Mouse (Mus musculus): Measurements from ENCODE around the gene Cyp2w1.
A peak's percentile ranks its signal among the peaks of the same experiment; 100 is the strongest.

Cyp2w1 gene

DNA sequence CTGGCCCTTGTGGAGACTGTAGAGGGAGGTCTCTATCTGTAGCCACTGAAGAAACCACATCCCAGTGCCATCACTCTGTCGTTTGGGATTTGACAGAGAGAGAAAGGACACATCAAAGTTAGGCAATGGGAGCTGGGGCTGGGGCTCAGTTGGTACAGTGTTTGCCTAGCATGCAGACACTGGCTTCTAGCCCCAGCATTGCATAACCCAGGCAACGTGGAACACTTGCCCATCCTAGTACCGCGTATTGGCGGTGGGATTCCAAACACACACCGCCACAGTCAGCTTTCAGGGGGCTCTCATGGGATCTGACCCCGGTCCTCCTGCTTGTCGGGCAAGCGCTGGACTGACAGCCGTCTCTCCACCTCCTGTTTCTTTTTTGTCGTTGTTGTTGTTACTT lies 14.1 kb downstream of the Cyp2w1 start:
- DNase-seq, result no peak

DNA sequence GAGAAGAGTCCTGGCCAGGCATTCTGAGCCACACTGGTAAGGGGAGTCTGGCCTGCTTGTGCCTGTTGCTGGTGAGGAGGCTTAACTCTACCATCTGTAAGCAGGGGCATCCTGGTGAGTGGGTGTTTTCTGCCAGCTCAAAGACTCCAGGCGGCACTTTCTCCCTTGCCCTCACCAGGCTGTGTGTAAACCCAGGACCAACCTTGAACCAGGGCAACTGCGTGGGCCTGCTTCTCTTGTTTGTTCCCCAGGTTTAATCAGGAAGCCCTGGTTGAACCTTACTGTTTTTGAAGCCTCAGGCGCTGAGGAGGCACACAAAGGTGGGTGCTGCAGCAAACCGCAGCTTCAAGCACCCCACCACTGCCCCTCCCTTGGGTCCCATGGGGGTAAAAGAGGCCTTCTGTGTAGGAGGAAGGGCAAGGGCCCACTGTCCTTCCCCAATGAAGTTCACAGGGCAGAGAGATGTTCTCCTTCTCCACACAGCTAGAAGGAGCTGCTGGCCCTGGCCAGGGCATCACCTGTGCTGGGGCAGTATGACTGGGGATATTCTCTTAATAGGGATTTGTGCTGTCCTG lies 15.6 kb downstream of the Cyp2w1 start:
- no peak for DNase-seq

DNA sequence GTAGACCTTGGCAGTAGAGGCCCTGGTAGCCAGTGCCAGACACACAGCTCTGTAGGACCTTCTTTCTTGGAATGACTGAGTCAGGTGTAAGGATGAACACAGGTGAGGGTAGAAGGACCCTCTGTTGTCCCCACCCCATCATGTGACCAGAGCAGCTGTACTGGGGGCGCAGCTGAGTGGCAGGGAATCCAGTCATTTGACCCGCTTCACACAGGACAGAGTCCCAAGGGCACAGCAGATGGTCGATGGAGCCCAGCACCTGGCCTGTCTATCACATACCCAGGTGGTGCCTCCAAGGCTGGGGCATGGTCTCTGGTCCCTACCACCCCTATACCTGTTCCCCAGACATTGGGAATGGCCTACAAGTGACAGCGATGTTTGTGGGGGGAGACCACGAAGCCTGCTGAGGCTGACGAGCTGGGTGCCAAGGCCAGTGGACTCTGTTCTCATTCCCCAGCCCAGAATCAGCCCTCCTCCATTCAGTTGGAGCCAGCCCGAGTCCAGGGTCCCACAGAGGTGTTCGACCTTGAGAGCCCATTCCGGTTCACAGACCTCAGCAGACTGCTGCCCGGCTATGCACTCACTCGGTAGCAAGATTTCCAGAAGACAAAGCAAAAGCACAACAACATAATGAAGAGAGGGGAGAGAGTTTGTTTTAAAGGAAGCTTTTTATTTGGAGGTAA lies 16.4 kb downstream of the Cyp2w1 start:
- DNase-seq, result no peak

DNA sequence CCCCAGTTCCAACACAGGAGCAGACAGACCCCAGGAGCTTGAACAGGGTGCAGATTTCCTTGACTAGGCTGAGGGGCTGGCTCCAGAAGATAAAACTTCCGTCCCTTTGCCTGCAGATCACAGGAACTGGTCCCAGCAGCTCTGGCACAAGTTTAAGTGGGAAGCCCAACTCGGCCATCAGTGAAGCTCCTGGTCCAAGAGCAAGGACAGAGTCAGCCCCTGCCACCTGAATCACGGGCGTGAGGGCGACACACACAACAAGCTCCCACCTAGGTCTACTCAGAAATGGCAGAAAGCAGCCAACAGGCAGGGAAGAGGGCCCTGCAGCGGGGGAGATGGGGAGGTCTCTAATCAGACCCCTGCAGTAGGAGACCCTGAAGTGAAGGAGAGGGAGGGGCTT lies 17.9 kb downstream of the Cyp2w1 start:
- no peak for DNase-seq

DNA sequence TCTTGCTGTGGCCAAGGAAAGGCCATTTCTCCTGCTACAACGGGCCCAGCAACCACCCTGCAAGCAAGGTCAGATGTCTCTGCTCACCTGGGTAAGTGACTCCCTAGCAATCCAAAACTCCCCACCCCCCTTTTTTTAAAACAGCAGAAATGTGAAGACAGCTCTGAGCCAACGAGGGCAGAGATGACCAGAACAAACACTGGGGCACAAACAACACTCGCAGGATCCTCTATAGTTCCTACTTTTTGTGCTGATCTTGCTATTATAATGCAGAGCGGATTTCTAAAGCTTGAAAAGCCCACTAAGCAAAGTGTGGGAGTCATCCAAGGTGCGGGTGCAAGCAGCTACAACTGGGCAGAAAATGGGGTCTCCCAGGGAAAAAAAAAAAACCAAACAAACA lies 18.7 kb downstream of the Cyp2w1 start:
- DNase-seq, result no peak

DNA sequence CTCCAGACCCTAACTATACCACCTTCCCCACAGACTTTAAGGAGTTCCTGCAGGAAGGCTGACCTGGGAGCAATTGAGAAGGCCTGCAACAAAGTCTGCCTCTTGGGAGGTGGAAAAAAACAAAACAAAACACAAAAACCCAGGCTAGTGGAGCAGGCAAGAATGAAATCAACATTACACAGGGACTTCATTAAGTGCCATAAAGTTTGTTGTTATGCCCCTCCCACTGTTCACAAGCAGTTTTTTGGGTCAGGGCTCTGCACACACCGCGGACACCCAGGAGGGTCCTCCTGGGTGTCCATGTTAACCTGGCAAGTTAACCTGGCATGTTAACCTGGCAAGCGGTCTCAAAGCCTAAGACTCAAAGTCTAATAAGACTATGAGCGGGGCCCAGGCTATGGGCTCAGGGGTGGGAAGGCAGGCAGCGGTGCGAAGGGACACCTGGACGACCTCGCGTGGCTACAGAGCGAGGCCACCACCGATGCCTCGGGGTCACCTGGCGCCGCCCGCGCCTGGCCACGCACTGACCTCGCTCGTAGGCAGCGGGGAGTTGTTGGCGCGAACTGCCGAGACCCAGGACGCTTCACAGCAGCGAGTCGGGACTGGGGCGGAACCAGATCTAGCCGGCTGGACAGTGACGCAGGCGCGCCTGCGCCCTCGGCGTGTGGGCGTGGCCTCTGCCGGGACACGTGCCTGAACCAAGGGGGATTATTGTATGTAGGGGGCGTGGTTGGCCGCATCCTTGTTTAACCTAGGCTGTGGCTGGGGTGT lies 19.4 kb downstream of the Cyp2w1 start:
- DNase-seq, result peak; percentile 90

DNA sequence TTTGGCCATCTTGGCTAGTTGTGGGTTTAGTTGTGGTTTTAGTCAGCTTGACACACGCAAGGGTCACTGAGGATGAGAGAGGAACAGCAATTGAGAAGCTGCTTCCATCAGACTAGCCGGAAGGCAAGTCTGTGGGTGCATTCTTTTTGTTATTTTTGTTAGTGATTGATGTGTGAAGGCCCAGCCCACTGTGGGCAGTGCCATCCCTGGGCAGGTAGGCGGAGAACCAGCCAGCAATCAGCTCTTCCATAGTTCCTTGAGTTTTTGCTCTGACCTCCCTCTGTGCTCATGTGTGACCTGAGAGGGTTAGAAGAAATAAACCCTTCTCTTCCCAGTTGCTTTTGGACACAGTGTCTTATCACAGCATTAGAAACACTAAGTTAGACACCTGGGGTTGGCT lies 20.7 kb downstream of the Cyp2w1 start:
- DNase-seq, result no peak

DNA sequence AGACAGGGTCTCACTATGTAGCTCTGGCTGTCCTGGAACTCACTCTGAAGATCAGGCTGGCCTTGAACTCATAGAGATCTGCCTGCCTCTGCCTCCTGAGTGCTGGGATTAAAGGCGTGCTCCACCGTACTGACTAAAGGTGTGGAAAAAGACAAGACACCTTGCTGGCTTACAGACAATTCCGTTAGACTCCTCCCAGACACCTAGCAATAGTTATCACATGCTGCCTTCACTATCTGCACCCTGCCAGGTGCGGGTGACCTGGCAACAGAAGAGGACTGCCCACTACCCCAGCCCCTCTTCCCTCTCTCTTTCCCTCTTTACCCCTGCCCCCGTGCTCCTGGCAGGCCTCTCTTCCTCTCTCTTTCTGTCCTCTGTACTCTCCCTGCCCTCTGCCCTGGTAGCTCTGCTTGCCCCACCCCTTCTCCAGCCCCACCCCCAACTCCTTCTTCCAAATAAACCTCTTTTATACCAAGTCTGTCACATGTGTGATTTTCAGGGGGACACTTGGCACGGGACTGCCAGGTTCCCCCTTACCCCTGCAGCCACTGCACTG lies 21.6 kb downstream of the Cyp2w1 start:
- DNase-seq, result no peak

DNA sequence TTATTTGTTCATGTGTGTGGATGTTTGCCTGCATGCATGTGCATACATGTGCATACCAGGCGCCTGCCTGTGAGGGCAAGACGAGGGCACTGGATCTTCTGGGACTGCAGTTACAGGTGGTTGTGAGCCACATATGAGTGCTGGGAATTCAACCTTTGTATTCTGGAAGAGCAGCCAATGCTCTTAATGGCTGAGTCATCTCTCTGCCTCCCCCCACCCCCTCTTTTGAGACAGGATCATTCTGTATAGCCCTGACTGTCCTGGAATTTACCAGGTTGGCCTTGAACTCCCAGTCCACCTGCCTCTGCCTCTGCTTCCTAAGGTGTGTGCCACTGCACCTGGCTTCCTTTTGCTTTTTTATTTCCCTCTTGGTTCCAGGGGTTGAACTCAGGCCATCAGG lies 22.4 kb downstream of the Cyp2w1 start:
- no peak for DNase-seq

DNA sequence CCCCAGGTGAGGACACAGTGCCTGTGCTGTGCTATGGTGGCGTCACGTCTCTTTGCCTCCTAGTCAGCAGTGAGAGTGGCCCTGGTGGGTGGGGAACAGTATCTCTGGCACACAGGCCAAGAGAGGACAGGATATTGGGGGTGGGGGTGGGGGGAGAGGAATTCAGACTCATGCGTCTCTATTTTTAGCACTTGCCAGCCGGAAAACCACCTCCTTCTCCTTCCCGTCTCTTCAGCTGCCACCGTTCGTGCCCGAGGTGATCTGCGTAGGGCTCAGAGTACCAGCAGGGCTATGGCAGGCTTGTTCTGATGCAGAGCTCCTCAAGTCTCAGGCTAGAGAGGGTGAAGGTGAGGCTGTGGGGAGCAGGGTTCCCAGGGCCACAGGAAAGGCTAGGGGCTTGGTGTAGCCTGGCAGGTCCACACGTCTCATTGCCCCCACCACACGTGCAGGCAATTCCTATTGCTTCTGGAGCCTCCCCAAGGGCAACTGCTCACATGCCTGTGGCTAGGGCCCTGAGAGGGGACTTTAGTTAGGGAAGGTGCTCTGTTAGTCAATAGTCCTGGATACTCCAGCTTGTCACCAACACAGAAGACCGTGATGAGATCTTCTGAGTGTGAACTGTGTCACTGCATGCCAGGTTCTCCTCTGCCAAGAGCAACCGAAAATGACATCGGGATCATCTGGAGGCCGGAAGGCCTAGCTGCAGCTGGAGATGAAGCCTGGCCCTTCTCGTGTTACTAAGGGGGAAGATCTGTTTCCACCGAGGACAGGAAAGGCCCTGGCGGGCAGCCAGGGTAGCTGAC lies 25.3 kb downstream of the Cyp2w1 start, which contains the start of gene Gpr146:
Gene Gpr146, plus strand, starts transcription at position 230 of the 803 bp plus-strand sequence.
- DNase-seq, result peak; percentile 60

DNA sequence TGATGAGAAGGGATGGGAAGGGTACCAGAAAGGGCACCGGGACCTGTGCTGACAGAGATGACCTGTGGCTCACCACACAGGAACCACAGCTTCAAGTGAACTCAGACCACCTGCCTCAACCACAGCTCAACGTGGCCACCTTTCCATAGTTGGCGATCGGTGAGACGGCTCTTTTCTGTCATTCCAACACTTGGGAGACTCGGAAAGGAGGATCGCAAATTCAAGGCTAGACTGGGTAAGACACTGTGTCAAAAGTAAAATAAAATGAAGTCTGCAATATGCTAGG lies 25.8 kb downstream of the Cyp2w1 start:
- DNase-seq, result no peak

DNA sequence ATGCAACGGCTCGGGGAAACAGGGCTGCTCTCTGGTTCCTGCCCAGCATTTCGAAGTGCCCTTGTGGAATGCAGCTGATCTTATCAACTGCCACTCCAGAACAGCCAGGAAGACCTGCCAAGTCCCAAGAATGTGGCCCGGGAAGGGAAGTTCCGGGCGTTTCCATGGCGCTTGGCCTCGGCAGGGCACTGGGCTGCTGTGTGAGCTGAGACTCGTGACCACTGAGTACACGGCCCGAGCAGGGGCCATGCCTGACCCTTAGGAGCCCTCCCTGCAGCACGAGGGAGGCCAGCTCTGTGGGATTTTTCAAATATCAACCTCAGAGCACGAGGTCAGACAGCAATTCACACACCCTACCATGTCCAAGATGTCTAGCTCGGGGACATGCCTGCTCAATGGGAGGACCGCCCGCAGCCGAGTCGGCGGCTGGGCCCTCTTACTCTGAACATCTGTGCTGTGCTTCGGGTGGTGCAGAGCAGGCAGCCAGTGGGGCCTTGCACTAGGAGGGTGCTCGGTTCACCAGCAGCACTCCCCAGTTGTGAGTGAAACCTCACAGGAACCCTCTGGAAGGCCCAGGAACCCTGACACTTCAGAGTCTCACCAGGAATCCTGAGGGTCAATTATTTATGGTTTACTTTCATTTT lies 26.7 kb downstream of the Cyp2w1 start:
- DNase-seq, result peak; percentile 70

DNA sequence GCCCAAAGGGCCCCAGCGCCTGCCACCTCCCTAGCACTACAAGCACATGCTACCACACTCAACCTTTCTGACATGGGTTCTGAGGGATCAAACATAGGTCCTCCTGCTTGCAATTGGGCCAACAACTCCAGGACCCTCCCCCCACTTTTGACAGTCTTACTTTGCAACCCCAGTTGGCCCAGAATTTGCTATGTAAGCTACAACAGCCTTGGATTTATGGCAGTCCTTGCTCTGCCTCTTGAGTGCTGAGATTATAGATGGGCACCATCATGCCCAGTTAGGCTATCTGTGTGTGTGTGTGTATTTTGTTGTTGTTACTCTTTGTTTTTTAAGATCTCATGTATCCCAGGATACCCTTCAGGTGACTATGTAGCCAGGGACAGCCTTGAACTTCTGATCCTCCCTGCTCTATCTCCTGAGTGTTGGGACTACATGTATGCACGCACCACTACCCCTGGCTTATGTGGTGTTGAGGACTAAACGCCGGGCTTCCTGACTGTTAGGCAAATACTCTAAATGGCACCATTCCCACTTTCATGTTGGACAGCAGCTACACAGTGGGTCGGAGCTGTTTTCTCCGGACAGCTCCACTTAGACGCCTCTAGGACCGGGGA lies 27.5 kb downstream of the Cyp2w1 start:
- DNase-seq, result no peak

DNA sequence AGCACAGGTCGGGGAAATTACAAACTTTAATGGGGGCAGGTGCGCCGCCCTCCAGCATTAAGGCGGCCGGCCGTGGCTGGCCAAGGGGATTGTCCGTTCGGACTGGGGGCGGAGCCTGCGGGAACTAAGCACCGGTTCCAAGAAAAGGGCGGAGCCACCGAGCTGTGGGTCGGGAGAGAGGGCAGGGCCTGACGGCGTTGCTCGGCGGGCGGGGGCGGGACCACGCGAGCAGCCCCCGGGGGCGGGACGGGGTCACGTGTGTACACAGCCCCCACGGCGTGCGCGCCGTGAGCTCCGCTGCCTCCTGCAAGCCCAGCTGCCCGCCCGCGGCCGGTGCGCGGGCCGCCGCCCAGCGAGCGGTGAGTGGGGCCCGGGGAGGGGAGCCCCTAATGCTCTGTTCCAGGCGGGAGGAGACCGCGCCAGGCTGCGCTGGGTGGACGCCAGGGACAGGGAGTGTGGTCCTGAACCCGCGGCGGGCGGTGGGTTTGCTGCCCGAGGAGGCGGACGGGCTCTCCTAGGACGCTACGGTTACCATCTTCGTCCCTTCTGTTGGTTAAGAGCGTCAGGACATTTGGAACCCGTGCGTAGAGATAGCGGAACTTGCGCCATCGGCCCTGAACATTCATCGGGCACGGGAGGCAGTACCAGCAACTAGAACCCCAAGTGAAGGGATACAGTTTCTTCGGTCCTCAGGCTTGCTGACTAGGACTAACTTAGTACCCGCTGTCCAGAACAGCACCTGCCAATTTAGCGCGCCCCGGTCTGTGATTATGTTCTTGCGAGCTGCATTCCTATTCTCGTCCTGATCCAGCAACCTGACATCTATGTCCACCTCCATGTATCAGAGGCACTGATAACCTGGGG lies 28.2 kb downstream of the Cyp2w1 start:
- peak; percentile 86 for DNase-seq

DNA sequence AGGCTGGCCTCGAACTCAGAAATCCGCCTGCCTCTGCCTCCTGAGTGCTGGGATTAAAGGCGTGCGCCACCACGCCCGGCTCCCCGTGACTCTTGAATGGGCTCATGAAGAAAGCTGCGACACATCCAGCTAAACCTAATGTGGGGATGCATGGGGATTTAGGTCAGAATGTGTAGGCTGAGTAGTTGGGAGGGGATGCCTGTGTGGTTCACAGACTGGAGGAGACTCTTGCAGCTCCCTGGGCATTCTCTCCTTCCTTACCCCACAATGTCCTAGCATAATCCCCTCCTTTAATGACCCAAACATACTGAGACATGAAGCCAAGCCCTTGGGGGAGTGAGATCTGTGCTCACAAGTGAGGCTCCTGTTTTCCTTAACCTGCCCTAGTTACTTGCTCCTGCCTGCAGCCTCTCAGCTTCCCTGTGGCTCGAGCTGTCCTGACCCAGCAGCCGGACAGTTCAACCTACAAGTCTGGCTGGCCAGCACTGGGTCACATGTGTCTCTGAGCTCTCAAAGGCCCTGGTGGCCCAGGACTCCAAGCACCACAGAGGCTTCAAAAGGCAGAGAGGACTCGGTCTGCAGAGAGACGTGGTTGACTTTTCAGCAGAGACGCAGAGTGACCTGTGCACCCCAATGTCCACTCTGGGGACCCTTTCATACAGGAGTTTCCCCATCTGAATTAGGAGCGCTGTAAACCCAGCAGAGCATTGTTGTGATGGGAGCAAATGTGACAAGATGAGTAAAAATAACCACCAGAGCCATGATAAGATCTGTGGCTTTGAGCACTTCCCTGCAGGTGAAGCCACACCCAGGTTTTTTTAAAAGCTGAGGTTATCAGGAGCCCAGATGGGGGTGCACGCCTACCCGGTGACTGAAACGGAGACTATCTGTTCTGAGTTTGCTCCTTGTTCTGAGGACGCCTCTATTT lies 29.4 kb downstream of the Cyp2w1 start:
- DNase-seq, result peak; percentile 76

DNA sequence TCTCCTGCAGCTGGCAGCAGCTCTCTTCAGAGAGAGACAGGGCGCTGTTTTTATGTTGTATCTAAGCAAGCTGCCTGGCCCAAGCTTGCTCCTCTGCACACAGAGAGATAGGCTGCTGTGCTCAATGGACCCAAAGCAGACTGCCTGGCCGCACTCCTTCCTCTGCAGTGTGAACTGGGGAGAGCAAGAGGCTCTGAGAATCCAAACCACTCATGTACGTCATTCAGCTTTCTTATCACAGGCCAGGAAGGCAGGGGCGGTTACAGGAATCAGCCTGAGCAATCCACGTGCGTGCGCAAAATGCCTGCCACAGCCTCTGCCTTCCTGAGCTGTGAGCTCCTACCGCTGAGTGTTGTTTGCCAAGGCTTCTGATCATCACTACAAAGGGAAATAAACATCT lies 30.3 kb downstream of the Cyp2w1 start:
- DNase-seq, result peak; percentile 71

DNA sequence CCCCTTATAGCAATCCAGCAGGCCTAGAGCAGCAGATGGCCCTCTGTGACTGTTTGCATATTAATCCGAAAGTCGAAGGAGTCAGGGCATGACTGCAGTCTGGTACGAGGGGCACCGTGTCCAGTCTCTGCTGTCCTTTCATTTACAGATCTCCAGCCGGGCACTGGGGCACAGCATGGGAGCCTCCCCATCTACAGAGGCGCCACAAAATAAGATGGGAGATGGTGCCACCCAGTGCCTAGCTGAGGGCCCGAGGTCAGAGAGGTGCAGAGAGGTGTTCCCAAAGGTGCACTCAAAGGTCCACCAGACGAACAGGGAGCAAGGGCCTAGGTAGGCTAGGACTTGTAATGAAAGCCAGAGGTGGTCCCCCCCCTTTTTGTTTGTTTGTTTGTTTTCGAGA lies 30.8 kb downstream of the Cyp2w1 start:
- peak; percentile 46 for DNase-seq

DNA sequence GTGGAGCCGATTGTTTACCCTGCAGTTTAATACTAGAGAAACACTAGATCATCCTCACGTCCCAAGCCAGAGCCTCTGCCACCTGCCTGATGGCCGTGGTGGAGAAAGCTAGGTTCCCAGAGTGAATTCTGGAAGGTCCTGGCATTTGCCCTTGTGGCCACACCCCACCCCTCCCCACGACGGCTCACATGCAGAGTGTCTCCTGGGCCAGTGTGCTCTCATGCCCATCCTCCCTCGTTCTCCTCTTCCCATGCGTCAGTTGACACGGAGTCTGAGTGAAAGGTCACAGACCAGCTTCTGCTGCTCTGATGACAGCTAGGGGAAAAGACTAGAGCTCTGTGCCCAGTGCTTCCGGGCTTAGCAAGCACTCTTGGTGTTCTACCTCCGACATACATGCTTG lies 32.1 kb downstream of the Cyp2w1 start:
- no peak for DNase-seq

DNA sequence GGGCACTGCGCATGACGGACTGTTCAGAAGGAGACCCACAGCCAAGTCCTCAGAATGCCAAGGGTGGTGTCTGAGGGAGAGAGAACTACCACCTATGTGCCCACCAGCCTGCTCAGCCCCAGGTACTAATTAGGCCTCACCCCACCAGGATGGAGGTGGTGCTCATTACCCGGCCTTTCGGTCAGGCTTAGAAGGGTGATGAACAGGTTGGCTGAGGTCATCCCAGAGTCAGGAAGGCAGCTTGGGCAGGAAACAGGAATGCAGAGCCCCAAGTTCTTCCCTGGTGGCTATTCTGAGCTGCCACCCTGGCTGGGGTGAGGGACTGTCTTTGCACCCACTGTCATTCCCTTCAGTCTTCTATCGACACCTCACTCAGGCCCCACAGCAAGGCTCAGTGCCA lies 33.6 kb downstream of the Cyp2w1 start:
- no peak for DNase-seq

Data from thymus, postnatal 4 days (tissue).